Mouse (Mus musculus): ENCODE measurements around the gene Pfkfb3. TPM values are rescaled to one million over a fixed set of nuclear protein-coding genes. Genes with fewer than 3 reads are reported as not detected.
A peak's percentile ranks its signal among the peaks of the same experiment; 100 is the strongest.

Gene Pfkfb3
- 16.1 and 17.5 TPM in 2 replicates for polyA plus RNA-seq (2014; fragmentation: Nextera tagmentation; extraction: Ambion mirVana)

DNA sequence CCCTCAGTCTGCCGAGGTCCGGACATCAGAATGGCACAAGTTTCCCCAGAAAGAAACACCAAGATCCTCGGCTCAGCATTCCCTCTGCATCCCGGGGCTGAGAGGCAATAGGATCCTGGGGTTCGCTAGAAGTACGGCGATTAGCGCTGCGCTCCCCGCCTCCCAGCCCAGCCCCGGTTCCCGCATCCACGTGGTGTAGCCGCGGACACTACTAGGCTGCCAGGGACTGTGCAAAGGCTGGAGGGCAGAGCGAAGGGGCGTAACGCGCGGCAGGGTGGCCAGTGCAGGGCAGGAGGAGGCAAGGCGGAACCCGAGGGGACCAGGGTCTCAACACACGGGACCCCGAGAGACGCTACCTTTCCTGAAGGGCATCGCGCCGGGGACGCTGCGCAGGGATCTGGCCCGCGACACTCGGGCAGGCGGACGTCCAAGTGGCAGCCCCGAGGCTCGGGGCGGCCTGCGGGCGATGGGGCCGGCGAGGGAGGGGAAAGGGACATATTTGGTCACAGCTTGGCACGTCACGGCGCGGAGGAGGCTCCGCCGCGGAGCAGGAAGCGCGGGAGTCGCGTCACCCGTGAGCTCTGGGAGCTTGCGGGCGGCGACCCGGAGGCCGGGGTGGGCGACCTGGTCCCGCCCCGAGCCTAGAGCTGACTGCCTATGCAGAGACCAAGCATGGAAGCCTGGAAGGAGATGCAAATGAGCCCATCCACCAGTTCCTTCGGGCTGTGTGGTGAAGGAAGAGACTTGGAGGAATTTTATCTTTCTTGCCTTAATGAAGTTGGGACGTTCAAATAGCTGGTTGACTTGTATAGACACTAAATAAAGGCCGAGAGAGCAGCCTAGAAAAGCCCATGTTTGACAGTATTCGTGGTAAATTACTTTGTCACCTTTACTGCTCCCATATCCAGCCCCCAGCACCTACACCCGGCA, at the start of gene Pfkfb3:
TSS of gene Pfkfb3 (minus strand) at position 607 of the 930 bp plus-strand sequence.
- WGBS: 2% methylated on average over 65 of the region's 67 CpGs
- peak within 1 kb of the TSS; percentile 42 for H3K9ac ChIP-seq (replicated peaks; ENCODE audit: low read depth, low read length)
- peak; percentile 78 for ATAC-seq (ENCODE audit: insufficient number of reproducible peaks, insufficient read depth, low FRiP score, low read depth)
- peak within 1 kb of the TSS; percentile 98 for H3K4me2 ChIP-seq (replicated peaks; ENCODE audit: low read depth, low read length)
- no peaks in the 10 kb centered on the region for H3K9me3 ChIP-seq (ENCODE audit: control insufficient read depth, low read depth, low read length)
- no peaks in the 10 kb centered on the region for H3K36me3 ChIP-seq (ENCODE audit: control insufficient read depth, insufficient read depth, low read length)
- peak within 1 kb of the TSS; percentile 59 for H3K4me3 ChIP-seq (ENCODE audit: low read depth, low read length)
- no peak within 1 kb of the TSS for H3K27ac ChIP-seq (ENCODE audit: low read length)
- peaks cover 7% of the 10 kb centered on the region; the same call in 1 of the 2 replicates for H3K4me1 ChIP-seq (ENCODE audit: control insufficient read depth, insufficient read depth, low read length)
- H3K27me3 ChIP-seq (ENCODE audit: control insufficient read depth, insufficient read depth, low read length): 0 out of 2 replicates have a peak, but pooled peaks cover 4% of the 10 kb centered on the region

DNA sequence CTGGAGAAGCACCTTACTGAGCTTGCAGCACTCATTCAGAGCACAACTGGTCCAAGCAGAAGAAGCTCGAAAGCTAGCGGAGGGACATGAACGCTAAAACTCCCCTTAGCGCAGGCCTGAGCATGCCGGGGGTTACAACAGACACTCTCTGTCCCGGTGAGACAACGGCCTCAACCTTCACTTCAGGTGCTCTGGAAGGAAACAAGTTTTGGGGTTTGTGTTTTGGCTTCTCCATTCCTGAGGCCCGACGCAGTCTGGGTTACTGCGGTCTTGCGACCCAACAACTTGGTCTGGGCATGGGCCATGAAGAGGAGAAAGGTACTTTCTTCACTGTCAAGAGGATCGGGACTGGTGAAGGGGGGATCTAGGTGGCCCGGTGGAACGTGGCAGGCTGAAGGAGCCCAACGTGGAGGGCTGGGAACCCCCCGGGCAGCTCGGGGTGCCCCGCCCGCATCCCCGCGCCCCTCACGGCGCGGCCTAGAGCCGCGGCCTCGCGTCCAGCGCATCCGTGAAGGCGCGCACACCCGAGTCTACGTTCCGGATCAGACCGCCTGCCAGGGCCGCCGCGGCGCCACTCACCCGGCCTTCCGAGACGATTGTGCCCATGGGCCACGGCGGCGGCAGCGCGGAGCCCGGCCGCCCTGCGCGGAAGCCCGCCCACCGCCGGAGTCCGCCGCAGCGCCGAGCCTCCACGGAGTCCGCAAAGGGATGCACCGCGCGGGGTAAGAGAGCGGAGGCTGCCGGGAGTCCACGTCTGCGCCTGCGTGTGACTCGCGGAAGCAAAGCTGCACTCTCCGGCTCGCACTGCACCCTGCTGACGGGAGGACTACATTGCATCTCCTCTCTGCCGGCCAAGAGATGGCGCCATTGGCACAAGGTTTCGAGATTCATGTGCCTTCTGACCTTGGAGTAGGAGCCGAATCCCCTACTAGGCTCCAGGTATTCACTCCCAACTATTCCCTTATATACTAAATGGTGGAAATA, 48.9 kb upstream of the Pfkfb3 start:
- Histone ChIP-seq H3K36me3 (ENCODE audit: control insufficient read depth, insufficient read depth, low read length) (peaks cover 16% of the 10 kb centered on the region), H3K27me3 (ENCODE audit: control insufficient read depth, insufficient read depth, low read length) (no peaks in the 10 kb centered on the region), H3K4me3 (ENCODE audit: low read depth, low read length) (peak overlapping the region; percentile 95), H3K27ac (ENCODE audit: low read length) (no peak overlapping the region), H3K4me2 (replicated peaks; ENCODE audit: low read depth, low read length) (peak overlapping the region; percentile 92), H3K4me1 (ENCODE audit: control insufficient read depth, insufficient read depth, low read length) (peaks cover 8% of the 10 kb centered on the region), H3K9me3 (ENCODE audit: control insufficient read depth, low read depth, low read length) (no peaks in the 10 kb centered on the region), H3K9ac (replicated peaks; ENCODE audit: low read depth, low read length) (peak overlapping the region; percentile 88)
- peak; percentile 98 for ATAC-seq (ENCODE audit: insufficient number of reproducible peaks, insufficient read depth, low FRiP score, low read depth)
- WGBS: 1% methylated on average over 44 of the region's 78 CpGs

DNA sequence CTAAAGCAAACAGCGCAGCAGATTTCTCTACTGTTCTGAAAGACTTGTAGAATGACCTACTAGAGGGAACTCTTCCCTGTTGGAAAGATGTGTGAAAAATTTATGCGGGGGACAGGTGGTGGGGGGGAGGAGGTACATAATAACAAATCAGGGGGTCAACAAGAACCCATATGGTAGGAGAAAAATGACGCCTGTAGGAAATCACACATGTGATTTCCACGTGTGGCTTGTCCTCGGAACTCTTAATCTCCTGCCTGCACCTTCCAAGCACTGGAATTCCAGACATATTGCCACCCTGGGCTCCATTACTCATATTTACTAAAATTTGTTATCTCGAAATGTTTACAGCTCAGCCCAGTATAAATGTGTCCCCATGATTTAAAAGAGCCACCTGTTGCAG, 47.9 kb upstream of the Pfkfb3 start:
- peaks cover 26% of the 10 kb centered on the region for H3K36me3 ChIP-seq (ENCODE audit: control insufficient read depth, insufficient read depth, low read length)
- peak overlapping the region; percentile 95 for H3K4me3 ChIP-seq (ENCODE audit: low read depth, low read length)
- no peak for ATAC-seq (ENCODE audit: insufficient number of reproducible peaks, insufficient read depth, low FRiP score, low read depth)
- no peaks in the 10 kb centered on the region for H3K27me3 ChIP-seq (ENCODE audit: control insufficient read depth, insufficient read depth, low read length)
- WGBS: 67% methylated on average over 6 of the region's 6 CpGs
- peak overlapping the region; percentile 88 for H3K9ac ChIP-seq (replicated peaks; ENCODE audit: low read depth, low read length)
- H3K27ac ChIP-seq (ENCODE audit: low read length): no peak overlapping the region
- peak overlapping the region; percentile 92 for H3K4me2 ChIP-seq (replicated peaks; ENCODE audit: low read depth, low read length)
- peaks cover 8% of the 10 kb centered on the region for H3K4me1 ChIP-seq (ENCODE audit: control insufficient read depth, insufficient read depth, low read length)
- no peaks in the 10 kb centered on the region for H3K9me3 ChIP-seq (ENCODE audit: control insufficient read depth, low read depth, low read length)

DNA sequence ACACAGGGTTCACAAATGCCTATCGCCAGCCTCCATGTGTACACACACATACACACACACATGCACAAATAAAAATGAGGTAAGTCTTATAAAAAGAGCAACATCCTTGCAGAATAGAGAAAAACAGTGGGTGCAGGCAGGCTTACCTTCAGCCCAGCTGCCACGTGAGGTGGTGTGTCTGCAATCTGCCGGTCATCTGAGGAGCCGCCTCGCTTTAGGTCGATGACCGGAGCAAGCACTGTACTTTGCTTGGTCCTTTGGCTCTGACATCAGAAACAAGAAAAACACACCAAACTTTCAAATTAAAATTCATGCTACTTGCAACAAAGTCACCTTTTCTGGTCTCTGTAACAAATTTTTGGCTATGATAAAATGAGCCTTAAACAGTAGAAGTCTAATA, 44.0 kb upstream of the Pfkfb3 start:
- H3K4me3 ChIP-seq (ENCODE audit: low read depth, low read length): no peak overlapping the region
- ATAC-seq (ENCODE audit: insufficient number of reproducible peaks, insufficient read depth, low FRiP score, low read depth): no peak
- peaks cover 55% of the 10 kb centered on the region for H3K36me3 ChIP-seq (ENCODE audit: control insufficient read depth, insufficient read depth, low read length)
- H3K4me2 ChIP-seq (replicated peaks; ENCODE audit: low read depth, low read length): no peak overlapping the region
- peaks cover 8% of the 10 kb centered on the region for H3K4me1 ChIP-seq (ENCODE audit: control insufficient read depth, insufficient read depth, low read length)
- no peak overlapping the region for H3K9ac ChIP-seq (replicated peaks; ENCODE audit: low read depth, low read length)
- H3K9me3 ChIP-seq (ENCODE audit: control insufficient read depth, low read depth, low read length): no peaks in the 10 kb centered on the region
- H3K27ac ChIP-seq (ENCODE audit: low read length): no peak overlapping the region
- 96% methylated on average over 7 of the region's 7 CpGs for WGBS
- no peaks in the 10 kb centered on the region for H3K27me3 ChIP-seq (ENCODE audit: control insufficient read depth, insufficient read depth, low read length)

DNA sequence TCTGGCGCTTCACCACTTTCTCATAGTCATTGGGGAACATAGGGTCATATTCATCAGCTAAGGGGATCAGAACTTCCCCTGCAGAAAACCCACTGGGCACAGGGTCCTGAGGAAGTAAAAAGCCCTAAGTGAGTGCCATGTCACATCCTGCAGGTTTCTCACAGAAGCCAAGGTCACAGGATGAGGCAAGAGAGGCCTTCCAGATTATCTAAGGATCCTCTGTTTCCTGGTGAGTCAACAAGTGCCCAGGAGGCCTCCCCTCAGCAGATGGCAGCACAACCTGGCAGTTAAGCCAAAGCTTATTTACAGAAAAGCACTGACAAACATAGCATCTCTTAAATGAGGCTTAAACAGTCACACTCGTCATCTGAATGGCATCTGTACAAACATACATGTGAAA, 42.8 kb upstream of the Pfkfb3 start:
- H3K4me3 ChIP-seq (ENCODE audit: low read depth, low read length): no peak overlapping the region
- no peak overlapping the region for H3K4me2 ChIP-seq (replicated peaks; ENCODE audit: low read depth, low read length)
- no peak for ATAC-seq (ENCODE audit: insufficient number of reproducible peaks, insufficient read depth, low FRiP score, low read depth)
- peaks cover 2% of the 10 kb centered on the region for H3K4me1 ChIP-seq (ENCODE audit: control insufficient read depth, insufficient read depth, low read length)
- no peak overlapping the region for H3K27ac ChIP-seq (ENCODE audit: low read length)
- no peak overlapping the region for H3K9ac ChIP-seq (replicated peaks; ENCODE audit: low read depth, low read length)
- 77% methylated on average over 2 of the region's 2 CpGs for WGBS
- H3K27me3 ChIP-seq (ENCODE audit: control insufficient read depth, insufficient read depth, low read length): no peaks in the 10 kb centered on the region
- H3K9me3 ChIP-seq (ENCODE audit: control insufficient read depth, low read depth, low read length): no peaks in the 10 kb centered on the region
- H3K36me3 ChIP-seq (ENCODE audit: control insufficient read depth, insufficient read depth, low read length): peaks cover 67% of the 10 kb centered on the region

DNA sequence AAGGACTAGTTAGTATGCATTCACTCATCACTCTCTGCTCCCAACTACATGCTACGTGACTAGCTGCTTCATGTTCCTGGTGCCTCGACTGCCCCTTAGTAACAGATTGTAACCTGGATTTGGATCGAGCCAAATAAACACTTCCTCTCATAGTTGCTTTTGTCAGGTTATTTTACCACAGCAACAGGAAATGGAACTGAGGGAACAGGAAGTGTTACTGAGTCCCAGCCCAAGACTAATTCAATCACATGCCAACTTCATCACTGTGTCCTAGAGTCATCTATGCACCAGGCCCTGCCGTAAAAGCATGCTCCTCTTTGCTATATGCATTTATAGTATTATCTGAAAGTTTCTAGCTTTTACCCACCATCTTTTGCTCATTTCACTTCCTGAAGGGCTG, 34.1 kb upstream of the Pfkfb3 start:
- Histone ChIP-seq H3K4me2 (replicated peaks; ENCODE audit: low read depth, low read length) (no peak overlapping the region), H3K4me3 (ENCODE audit: low read depth, low read length) (no peak overlapping the region), H3K27me3 (ENCODE audit: control insufficient read depth, insufficient read depth, low read length) (no peaks in the 10 kb centered on the region), H3K4me1 (ENCODE audit: control insufficient read depth, insufficient read depth, low read length) (no peaks in the 10 kb centered on the region), H3K9ac (replicated peaks; ENCODE audit: low read depth, low read length) (no peak overlapping the region), H3K27ac (ENCODE audit: low read length) (no peak overlapping the region), H3K9me3 (ENCODE audit: control insufficient read depth, low read depth, low read length) (no peaks in the 10 kb centered on the region), H3K36me3 (ENCODE audit: control insufficient read depth, insufficient read depth, low read length) (peaks cover 72% of the 10 kb centered on the region)
- ATAC-seq (ENCODE audit: insufficient number of reproducible peaks, insufficient read depth, low FRiP score, low read depth): no peak
- WGBS: 94% methylated on average over 4 of the region's 4 CpGs

DNA sequence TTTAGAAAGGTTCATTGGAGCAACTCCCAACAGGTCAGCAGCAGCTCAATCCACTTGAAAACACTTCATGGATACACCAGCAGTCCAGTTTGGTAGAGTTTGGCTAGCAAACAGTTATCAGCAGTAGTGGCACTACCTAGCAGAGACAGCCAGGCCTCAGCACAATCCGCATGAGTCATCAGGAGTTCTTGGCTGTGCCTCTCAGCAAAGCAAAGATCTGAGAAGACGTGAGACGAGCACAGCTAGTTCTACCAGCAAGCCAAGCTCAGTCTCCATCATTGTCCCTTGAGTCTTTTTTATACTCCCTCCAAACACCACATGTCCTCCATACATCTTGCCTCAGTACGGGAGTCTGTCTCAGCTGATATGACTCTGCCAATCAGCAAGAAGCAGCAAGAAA, 25.5 kb upstream of the Pfkfb3 start:
- Histone ChIP-seq H3K9me3 (ENCODE audit: control insufficient read depth, low read depth, low read length) (no peaks in the 10 kb centered on the region), H3K27me3 (ENCODE audit: control insufficient read depth, insufficient read depth, low read length) (no peaks in the 10 kb centered on the region), H3K9ac (replicated peaks; ENCODE audit: low read depth, low read length) (no peak overlapping the region), H3K4me2 (replicated peaks; ENCODE audit: low read depth, low read length) (no peak overlapping the region), H3K4me3 (ENCODE audit: low read depth, low read length) (no peak overlapping the region), H3K36me3 (ENCODE audit: control insufficient read depth, insufficient read depth, low read length) (0 out of 2 replicates have a peak, but pooled peaks cover 5% of the 10 kb centered on the region), H3K4me1 (ENCODE audit: control insufficient read depth, insufficient read depth, low read length) (no peaks in the 10 kb centered on the region), H3K27ac (ENCODE audit: low read length) (no peak overlapping the region)
- 94% methylated on average over 4 of the region's 4 CpGs for WGBS
- no peak for ATAC-seq (ENCODE audit: insufficient number of reproducible peaks, insufficient read depth, low FRiP score, low read depth)

DNA sequence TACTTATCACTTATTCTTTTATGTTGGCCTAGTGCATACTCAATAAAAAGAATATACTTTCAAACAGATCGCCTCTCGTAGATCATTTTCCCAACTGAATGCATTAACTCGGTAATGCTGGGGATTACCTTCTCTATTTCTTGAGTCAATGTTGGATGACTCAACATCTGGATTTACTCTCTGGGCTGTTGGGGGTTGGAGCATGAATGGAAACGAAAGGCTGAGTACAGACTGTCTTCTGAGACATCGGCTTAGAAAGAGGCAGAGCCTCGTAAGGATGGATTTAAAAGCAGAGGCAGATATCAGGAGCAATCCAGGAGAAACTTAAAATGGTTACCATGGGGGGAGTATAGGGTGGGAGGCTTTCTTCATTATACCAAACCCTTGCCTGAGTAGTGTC, 24.3 kb upstream of the Pfkfb3 start:
- H3K4me3 ChIP-seq (ENCODE audit: low read depth, low read length): no peak overlapping the region
- no peaks in the 10 kb centered on the region for H3K36me3 ChIP-seq (ENCODE audit: control insufficient read depth, insufficient read depth, low read length)
- H3K27me3 ChIP-seq (ENCODE audit: control insufficient read depth, insufficient read depth, low read length): no peaks in the 10 kb centered on the region
- no peaks in the 10 kb centered on the region for H3K4me1 ChIP-seq (ENCODE audit: control insufficient read depth, insufficient read depth, low read length)
- H3K9me3 ChIP-seq (ENCODE audit: control insufficient read depth, low read depth, low read length): no peaks in the 10 kb centered on the region
- H3K9ac ChIP-seq (replicated peaks; ENCODE audit: low read depth, low read length): no peak overlapping the region
- WGBS: 72% methylated on average over 6 of the region's 6 CpGs
- H3K4me2 ChIP-seq (replicated peaks; ENCODE audit: low read depth, low read length): no peak overlapping the region
- no peak overlapping the region for H3K27ac ChIP-seq (ENCODE audit: low read length)
- no peak for ATAC-seq (ENCODE audit: insufficient number of reproducible peaks, insufficient read depth, low FRiP score, low read depth)

Data from stomach, embryonic 14.5 days (tissue).